Mouse (Mus musculus) lung, embryonic 15.5 days (tissue): ENCODE measurements around the gene Ubtd1. TPM values are rescaled to one million over a fixed set of nuclear protein-coding genes. Genes with fewer than 3 reads are reported as not detected.

Experiments
- ATAC-seq: fragments of 200-750 bp; cut with Nextera tagmentation; 2 replicates; pipeline ENCODE4 v1.8.0; 2017; ENCODE audit warnings: moderate number of reproducible peaks, borderline replicate concordance; ENCODE audit not compliant: low FRiP score, low TSS enrichment; ENCODE audit errors: extremely low read depth
- H3K27ac ChIP-seq: fragments of 300-500 bp; sonication (generic); 2 replicates; pipeline ENCODE4 v1.5.1; 2015; ENCODE audit warnings: moderate library complexity, mild to moderate bottlenecking, inconsistent platforms
- H3K27me3 ChIP-seq: fragments of 300-500 bp; sonication (generic); 2 replicates; pipeline ENCODE4 v1.6.1; 2015; ENCODE audit warnings: inconsistent platforms
- H3K36me3 ChIP-seq: fragments of 300-500 bp; sonication (generic); 2 replicates; pipeline ENCODE4 v1.6.1; 2015; ENCODE audit warnings: inconsistent platforms
- H3K4me1 ChIP-seq: fragments of 300-500 bp; sonication (generic); 2 replicates; pipeline ENCODE4 v1.6.1; 2015; ENCODE audit warnings: inconsistent platforms
- H3K4me2 ChIP-seq: fragments of 300-500 bp; sonication (generic); 2 replicates; pipeline ENCODE4 v1.6.1; 2015; ENCODE audit warnings: inconsistent platforms, mild to moderate bottlenecking, moderate library complexity
- H3K4me3 ChIP-seq: fragments of 300-500 bp; sonication (generic); 2 replicates; pipeline ENCODE4 v1.5.1; 2015; ENCODE audit warnings: mild to moderate bottlenecking, inconsistent platforms
- H3K9ac ChIP-seq: fragments of 300-500 bp; sonication (generic); 2 replicates; pipeline ENCODE4 v1.6.1; 2015; ENCODE audit warnings: inconsistent platforms
- H3K9me3 ChIP-seq: fragments of 300-500 bp; sonication (generic); 2 replicates; pipeline ENCODE4 v1.6.1; 2016; ENCODE audit warnings: inconsistent platforms
- WGBS: fragments of 180-500 bp; shearing (Covaris S2); methylation state at CpG from one replicate; pipeline ENCODE4 v1.1.7; 2015; 5-methylcytosine and 5-hydroxymethylcytosine counted together
- polyA plus RNA-seq: library from polyadenylated mRNA; unstranded; fragments of >200 nt; fragmentation: Nextera tagmentation; extraction: Ambion mirVana; gene quantifications from 2 replicates; pipeline ENCODE4 v1.2.1, GENCODE M21; 2015

The Ubtd1 gene
- polyA plus RNA-seq, 1 experiment from 2014 or later: 17.5 TPM

DNA sequence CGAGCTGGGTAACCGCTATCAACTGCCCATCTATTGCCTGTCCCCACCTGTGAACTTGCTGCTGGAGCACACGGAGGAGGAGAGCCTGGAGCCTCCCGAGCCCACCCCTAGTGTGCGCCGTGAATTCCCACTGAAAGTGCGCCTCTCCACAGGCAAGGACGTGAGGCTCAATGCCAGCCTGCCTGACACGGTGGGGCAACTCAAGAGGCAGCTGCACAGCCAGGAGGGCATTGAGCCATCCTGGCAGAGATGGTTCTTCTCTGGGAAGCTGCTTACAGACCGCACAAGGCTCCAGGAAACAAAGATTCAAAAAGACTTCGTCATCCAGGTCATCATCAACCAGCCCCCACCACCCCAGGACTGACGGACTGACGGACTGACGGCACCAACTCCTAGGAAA lies 52.0 kb downstream of the Ubtd1 start:
- 82% methylated on average over 14 of the region's 14 CpGs for WGBS
- no peak overlapping the region for H3K9ac ChIP-seq
- no peaks in the 10 kb centered on the region; the same call in none of the 2 replicates for H3K36me3 ChIP-seq
- no peaks in the 10 kb centered on the region for H3K27me3 ChIP-seq
- H3K4me3 ChIP-seq: no peak overlapping the region
- H3K4me2 ChIP-seq: no peak overlapping the region
- no peaks in the 10 kb centered on the region for H3K9me3 ChIP-seq
- no peak overlapping the region for H3K27ac ChIP-seq
- ATAC-seq: no peak
- H3K4me1 ChIP-seq: peaks cover 12% of the 10 kb centered on the region

GRCm38 (mm10) chr19:42034146-42034775 lies 52.7 kb downstream of the Ubtd1 start:
- ATAC-seq: 0 out of 2 replicates have a peak, but pooled peaks have one; percentile 5
- no peak overlapping the region for H3K9ac ChIP-seq
- no peaks in the 10 kb centered on the region for H3K27me3 ChIP-seq
- no peaks in the 10 kb centered on the region; the same call in none of the 2 replicates for H3K36me3 ChIP-seq
- no peak overlapping the region for H3K27ac ChIP-seq
- H3K4me3 ChIP-seq: no peak overlapping the region
- H3K4me1 ChIP-seq: peaks cover 12% of the 10 kb centered on the region
- no peaks in the 10 kb centered on the region for H3K9me3 ChIP-seq
- WGBS: 54% methylated on average over 9 of the region's 9 CpGs
- H3K4me2 ChIP-seq: no peak overlapping the region

- ATAC-seq: no peak
- WGBS: 55% methylated on average over 11 of the region's 11 CpGs
- Histone ChIP-seq H3K9ac (no peak overlapping the region), H3K4me2 (no peak overlapping the region), H3K27me3 (peaks cover 2% of the 10 kb centered on the region; the same call in 1 of the 2 replicates), H3K36me3 (no peaks in the 10 kb centered on the region; the same call in none of the 2 replicates), H3K9me3 (no peaks in the 10 kb centered on the region), H3K4me3 (no peak overlapping the region), H3K4me1 (peaks cover 12% of the 10 kb centered on the region), H3K27ac (no peak overlapping the region)
These were observed 53.4 kb downstream of the Ubtd1 start for GRCm38 (mm10) chr19:42034881-42035455.

DNA sequence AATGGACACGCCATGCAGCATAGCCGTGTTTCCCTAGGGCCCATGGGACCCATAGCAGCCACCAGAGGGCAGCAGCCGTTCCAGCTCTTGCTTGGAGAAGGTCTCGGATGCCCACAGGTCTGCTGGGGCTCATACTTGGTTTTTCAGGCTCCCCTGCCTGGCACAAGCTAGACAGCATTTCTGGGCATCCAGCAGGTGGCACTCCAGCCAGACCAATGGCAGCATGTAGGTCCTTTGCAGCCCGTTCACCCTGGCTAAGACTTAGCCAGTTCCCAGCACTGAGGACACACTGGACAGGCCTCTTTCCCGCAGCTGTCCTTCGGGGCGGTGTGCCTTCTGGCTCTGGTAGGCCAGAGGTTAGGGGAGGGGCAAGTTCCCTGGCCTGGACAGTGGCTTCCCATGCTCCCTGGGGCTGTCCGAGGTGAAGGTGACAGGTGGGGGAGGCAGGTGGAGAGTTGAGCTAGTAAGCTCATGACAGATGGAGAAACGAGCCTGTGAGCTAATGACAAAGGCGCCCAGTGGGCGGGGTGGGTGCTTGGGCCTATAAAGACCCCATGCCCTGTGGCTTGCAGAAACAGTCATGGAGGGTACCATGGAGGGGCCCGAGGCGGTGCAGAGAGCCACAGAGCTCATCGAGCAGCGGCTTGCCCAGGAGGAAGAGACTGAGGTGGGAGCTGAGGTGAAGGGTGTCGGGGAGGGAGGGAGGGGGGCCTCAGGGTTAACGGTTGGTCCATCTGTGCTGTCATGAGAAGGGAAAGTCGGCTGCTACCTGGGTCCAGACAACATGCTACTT lies 54.1 kb downstream of the Ubtd1 start, which contains the start of gene Ankrd2:
Gene Ankrd2, plus strand, starts transcription at position 545 of the 793 bp plus-strand sequence.
- no peak within 1 kb of the TSS for H3K9ac ChIP-seq
- H3K4me3 ChIP-seq: no peak within 1 kb of the TSS
- H3K27me3 ChIP-seq: peaks cover 5% of the 10 kb centered on the region; the same call in 1 of the 2 replicates
- H3K4me1 ChIP-seq: peaks cover 12% of the 10 kb centered on the region
- H3K4me2 ChIP-seq: no peak within 1 kb of the TSS
- ATAC-seq: peak; percentile 80
- H3K36me3 ChIP-seq: no peaks in the 10 kb centered on the region; the same call in none of the 2 replicates
- H3K9me3 ChIP-seq: no peaks in the 10 kb centered on the region
- no peak within 1 kb of the TSS for H3K27ac ChIP-seq
- WGBS: 67% methylated on average over 19 of the region's 19 CpGs

- Histone ChIP-seq H3K9me3 (no peaks in the 10 kb centered on the region), H3K4me1 (peaks cover 12% of the 10 kb centered on the region), H3K4me3 (no peak overlapping the region), H3K36me3 (no peaks in the 10 kb centered on the region; the same call in none of the 2 replicates), H3K27me3 (peaks cover 5% of the 10 kb centered on the region; the same call in 1 of the 2 replicates), H3K9ac (no peak overlapping the region), H3K4me2 (no peak overlapping the region), H3K27ac (no peak overlapping the region)
- WGBS: 60% methylated on average over 3 of the region's 3 CpGs
- ATAC-seq: no peak
These were observed 54.8 kb downstream of the Ubtd1 start for GRCm38 (mm10) chr19:42036357-42036756.

- no peak for ATAC-seq
- H3K27me3 ChIP-seq: peaks cover 5% of the 10 kb centered on the region; the same call in 1 of the 2 replicates
- 57% methylated on average over 11 of the region's 11 CpGs for whole genome bisulfite sequencing
- H3K9ac ChIP-seq: no peak overlapping the region
- no peaks in the 10 kb centered on the region; the same call in none of the 2 replicates for H3K36me3 ChIP-seq
- H3K4me1 ChIP-seq: peaks cover 12% of the 10 kb centered on the region
- H3K27ac ChIP-seq: no peak overlapping the region
- no peak overlapping the region for H3K4me3 ChIP-seq
- H3K9me3 ChIP-seq: no peaks in the 10 kb centered on the region
- no peak overlapping the region for H3K4me2 ChIP-seq
These were observed 55.7 kb downstream of the Ubtd1 start for GRCm38 (mm10) chr19:42037167-42037702.

DNA sequence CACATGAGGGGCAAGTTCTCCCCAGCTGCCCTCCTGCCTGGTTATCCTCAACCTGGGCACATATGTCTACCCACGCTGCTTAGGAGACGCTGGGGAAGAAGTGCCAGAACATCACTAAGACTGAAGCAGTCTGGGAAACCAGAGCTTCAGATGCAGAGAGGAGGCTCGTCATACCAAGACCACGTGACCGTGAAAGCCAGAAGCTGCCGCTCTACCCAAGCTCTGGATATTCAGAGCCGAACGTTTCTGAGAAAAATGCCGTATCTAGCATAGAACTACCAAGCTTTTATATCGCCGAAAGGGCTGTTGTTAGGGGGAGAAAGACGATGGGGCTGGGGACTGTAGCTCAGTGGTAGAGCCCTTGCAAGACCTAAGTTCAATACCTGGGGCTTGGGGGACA lies 56.7 kb downstream of the Ubtd1 start:
- H3K27ac ChIP-seq: no peak overlapping the region
- WGBS: 90% methylated on average over 12 of the region's 12 CpGs
- ATAC-seq: no peak
- no peak overlapping the region for H3K4me3 ChIP-seq
- no peak overlapping the region for H3K9ac ChIP-seq
- no peaks in the 10 kb centered on the region for H3K9me3 ChIP-seq
- peaks cover 5% of the 10 kb centered on the region; the same call in 1 of the 2 replicates for H3K27me3 ChIP-seq
- no peaks in the 10 kb centered on the region; the same call in none of the 2 replicates for H3K36me3 ChIP-seq
- peaks cover 12% of the 10 kb centered on the region for H3K4me1 ChIP-seq
- H3K4me2 ChIP-seq: no peak overlapping the region

DNA sequence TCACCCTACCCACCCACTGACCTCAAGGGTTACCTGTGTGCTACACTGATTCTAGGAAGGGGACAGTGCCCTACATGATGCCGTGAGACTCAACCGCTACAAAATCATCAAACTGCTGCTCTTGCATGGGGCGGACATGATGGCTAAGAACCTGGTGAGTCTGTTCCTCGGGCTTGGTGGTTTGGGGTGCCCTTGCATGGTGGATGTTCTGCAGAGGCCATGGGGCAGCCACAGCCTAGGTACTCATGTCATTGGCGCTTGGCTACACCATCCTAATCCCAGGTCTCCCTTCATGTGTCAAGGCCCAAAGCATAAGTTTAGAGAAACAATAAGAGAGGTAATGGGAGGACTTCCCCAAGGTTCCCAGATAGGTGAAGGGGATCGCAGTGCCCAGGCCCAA lies 62.4 kb downstream of the Ubtd1 start:
- Histone ChIP-seq H3K36me3 (no peaks in the 10 kb centered on the region), H3K9ac (no peak overlapping the region), H3K4me1 (peaks cover 7% of the 10 kb centered on the region), H3K27me3 (peaks cover 5% of the 10 kb centered on the region; the same call in 1 of the 2 replicates), H3K4me3 (no peak overlapping the region), H3K27ac (no peak overlapping the region), H3K9me3 (no peaks in the 10 kb centered on the region), H3K4me2 (no peak overlapping the region)
- ATAC-seq: no peak
- WGBS: 94% methylated on average over 6 of the region's 6 CpGs

GRCm38 (mm10) chr19:42045269-42046102 lies 63.9 kb downstream of the Ubtd1 start, which contains the start of gene Hoga1:
TSS of gene Hoga1 (plus strand) at chr19:42045610.
- no peak within 1 kb of the TSS for H3K27ac ChIP-seq

GRCm38 (mm10) chr19:42050251-42050650 lies 68.7 kb downstream of the Ubtd1 start:
- ATAC-seq: no peak
- H3K4me1 ChIP-seq: peaks cover 11% of the 10 kb centered on the region
- H3K27me3 ChIP-seq: no peaks in the 10 kb centered on the region
- H3K4me3 ChIP-seq: no peak overlapping the region
- H3K9me3 ChIP-seq: no peaks in the 10 kb centered on the region
- H3K4me2 ChIP-seq: no peak overlapping the region
- no peak overlapping the region for H3K27ac ChIP-seq
- 79% methylated on average over 1 of the region's 1 CpGs for WGBS
- no peaks in the 10 kb centered on the region for H3K36me3 ChIP-seq
- H3K9ac ChIP-seq: no peak overlapping the region

More at GRCm38 (mm10) chr19:42045269-42046102, 63.9 kb downstream of the Ubtd1 start, which contains the start of gene Hoga1:
- H3K36me3 ChIP-seq: no peaks in the 10 kb centered on the region
- peak; percentile 91 for ATAC-seq
- peaks cover 7% of the 10 kb centered on the region for H3K4me1 ChIP-seq
- H3K27me3 ChIP-seq: no peaks in the 10 kb centered on the region
- 20% methylated on average over 23 of the region's 23 CpGs for WGBS
- peak within 1 kb of the TSS; percentile 61 for H3K4me2 ChIP-seq
- H3K9ac ChIP-seq: peak within 1 kb of the TSS; percentile 33; the same call in 1 of the 2 replicates
- no peaks in the 10 kb centered on the region for H3K9me3 ChIP-seq
- peak within 1 kb of the TSS; percentile 42 for H3K4me3 ChIP-seq

DNA sequence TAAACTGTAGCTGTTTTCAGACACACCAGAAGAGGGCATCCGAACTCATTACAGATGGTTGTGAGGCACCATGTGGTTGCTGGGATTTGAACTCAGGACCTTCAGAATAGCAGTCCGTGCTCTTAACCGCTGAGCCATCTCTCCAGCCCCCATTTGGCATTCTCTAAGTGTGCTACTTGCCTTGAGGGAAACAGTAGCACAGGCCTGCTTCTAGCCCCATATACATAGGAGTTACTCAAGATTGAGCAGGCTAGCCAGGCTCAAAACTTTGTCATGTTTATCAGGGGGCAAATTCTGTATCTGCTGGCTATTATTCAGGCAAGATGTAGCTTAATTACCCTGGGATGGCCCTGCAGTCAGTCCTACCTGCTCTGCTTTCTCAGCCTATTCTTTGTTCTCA lies 69.8 kb downstream of the Ubtd1 start:
- no peaks in the 10 kb centered on the region for H3K36me3 ChIP-seq
- H3K4me1 ChIP-seq: 0 out of 2 replicates have a peak, but pooled peaks cover 4% of the 10 kb centered on the region
- H3K27me3 ChIP-seq: no peaks in the 10 kb centered on the region
- WGBS: 92% methylated on average over 3 of the region's 3 CpGs
- H3K4me3 ChIP-seq: no peak overlapping the region
- H3K9me3 ChIP-seq: no peaks in the 10 kb centered on the region
- no peak overlapping the region for H3K9ac ChIP-seq
- ATAC-seq: no peak
- no peak overlapping the region for H3K27ac ChIP-seq
- H3K4me2 ChIP-seq: no peak overlapping the region
